Mouse (Mus musculus): ENCODE measurements around the gene Art2b.

- TF ChIP-seq CTCF (IDR thresholded peaks at IDR 0.05; ENCODE audit: extremely low read depth, insufficient read length, insufficient replicate concordance, low read depth, low read length): no peak
- no peak for TF ChIP-seq POLR2A (IDR thresholded peaks at IDR 0.05; ENCODE audit: low read depth, low read length)
Observed at GRCm38 (mm10) chr7:101557391-101557790, 28.0 kb downstream of the Art2b start.
